ENCODE assay signal across 8 mouse cellular contexts in genomic region chr13:5869842-5870241, GRCm38 (mm10). TPM values are rescaled to one million over a fixed set of nuclear protein-coding genes. Genes with fewer than 3 reads are reported as not detected.
DNase-seq lines count a peak whose midpoint lies in the region; ATAC-seq lines count a peak whose summit lies in the region.

No protein-coding gene starts in this region.

- peak; percentile 30 for DNase-seq in embryo, embryonic 10 days (ENCODE audit: low spot score)
- no peak for DNase-seq in embryo, embryonic 9.5 days (ENCODE audit: extremely low spot score)
- DNase-seq in urinary bladder, postnatal 14 days (ENCODE audit: low spot score): peak; percentile 69
- DNase-seq in urinary bladder, postnatal 10 days (ENCODE audit: low spot score): no peak
- peak; percentile 18 to 32 for DNase-seq in kidney, postnatal 36 days
- no peak for DNase-seq in retina, postnatal 1 day
- no peak for DNase-seq in urinary bladder, postnatal 4 days (ENCODE audit: low spot score in 2 of 2)

- no peak for ATAC-seq in megakaryocyte, adult 5-6 weeks (ENCODE audit: poor library complexity, severe bottlenecking)

RNA-seq across cellular contexts. Expression of gene Klf6, which starts 8.6 kb away (rescaled TPM):
- total RNA-seq in megakaryocyte, adult 5-6 weeks (2015): 160 and 180 TPM in 2 replicates
- total RNA-seq in megakaryocyte, adult 5-6 weeks (2017): 192 and 198 TPM in 2 replicates

Comparison
In these comparisons a context has a peak if more than half of its experiments do, and no peak if none do; other contexts are left out.
1. DNase-seq: peak in embryo, embryonic 10 days (single experiment), urinary bladder, postnatal 14 days (single experiment) and kidney, postnatal 36 days (2 of 2); none in embryo, embryonic 9.5 days (single experiment), urinary bladder, postnatal 10 days (single experiment), retina, postnatal 1 day (single experiment) and urinary bladder, postnatal 4 days (0 of 2).